Mouse (Mus musculus) ES-E14 (cell line): ENCODE measurements at regions not wholly inside any gene's neighbourhood (a gene's known extent, or its start where the extent isn't known, plus 50 kb on each side); places are given as distances from the start of the nearest gene placed in this dataset.

Experiments
- DNase-seq: peaks from one replicate; pipeline ENCODE4 v3.0.0-alpha.2; 2013; ENCODE audit warnings: low read depth, low spot score
- H3K27ac ChIP-seq: 2 replicates; pipeline ENCODE4 v1.5.1; 2012; ENCODE audit warnings: low read depth, mild to moderate bottlenecking, low read length, moderate library complexity, mixed read lengths; ENCODE audit not compliant: poor library complexity, insufficient read depth, severe bottlenecking
- H3K36me3 ChIP-seq: 2 replicates; pipeline ENCODE4 v1.6.1; 2012; ENCODE audit warnings: mild to moderate bottlenecking, low read length, moderate library complexity, mixed read lengths; ENCODE audit not compliant: control insufficient read depth, poor library complexity, insufficient read depth, severe bottlenecking
- H3K4me1 ChIP-seq, 2 experiments: fragments of 150-350 bp in 1 of 2; sonication (generic) in 1 of 2; 2 replicates each; pipeline ENCODE4 v1.6.1; 2012; ENCODE audit warnings: low read length in 2 of 2, mild to moderate bottlenecking in 1 of 2, mixed read lengths in 1 of 2; ENCODE audit not compliant: control insufficient read depth in 2 of 2, insufficient read depth in 2 of 2, poor library complexity in 1 of 2
- H3K4me3 ChIP-seq, 2 experiments: fragments of 150-350 bp in 1 of 2; sonication (generic) in 1 of 2; 2 replicates each; pipeline ENCODE4 v1.5.1; 2012; ENCODE audit warnings: low read length in 2 of 2, low read depth in 1 of 2, mild to moderate bottlenecking in 1 of 2, mixed read lengths in 1 of 2; ENCODE audit not compliant: insufficient read depth in 1 of 2, poor library complexity in 1 of 2, severe bottlenecking in 1 of 2
- H3K9ac ChIP-seq: 2 replicates; pipeline ENCODE4 v1.6.1; 2012; ENCODE audit warnings: low read depth, mild to moderate bottlenecking, low read length, mixed read lengths; ENCODE audit not compliant: poor library complexity, insufficient read depth, severe bottlenecking
- H3K9me3 ChIP-seq: fragments of 150-350 bp; sonication (generic); 2 replicates; pipeline ENCODE4 v1.6.1; 2012; ENCODE audit warnings: low read depth, mild to moderate bottlenecking, low read length; ENCODE audit not compliant: control insufficient read depth, insufficient read depth
- CHD2 ChIP-seq: IDR thresholded peaks from 2 replicates; pipeline ENCODE4 v1.6.1; 2014; ENCODE audit warnings: mild to moderate bottlenecking, low read depth, low read length, inconsistent platforms
- HCFC1 ChIP-seq: IDR thresholded peaks from 2 replicates; pipeline ENCODE4 v1.6.1; 2012; ENCODE audit warnings: low read length, inconsistent platforms, borderline replicate concordance; ENCODE audit not compliant: insufficient read depth
- MAFK ChIP-seq: IDR thresholded peaks from 2 replicates; pipeline ENCODE4 v1.6.1; 2014; ENCODE audit warnings: mild to moderate bottlenecking, low read depth, low read length, inconsistent platforms; ENCODE audit not compliant: insufficient read depth
- ZC3H11A ChIP-seq: IDR thresholded peaks from 2 replicates; pipeline ENCODE4 v1.6.1; 2012; ENCODE audit warnings: low read depth, mild to moderate bottlenecking, inconsistent platforms, low read length, borderline replicate concordance
- ZNF384 ChIP-seq: IDR thresholded peaks from 2 replicates; pipeline ENCODE4 v1.6.1; 2012; ENCODE audit warnings: low read depth, low read length, inconsistent platforms
- in situ Hi-C, 2 experiments: fragments of 600-800 bp; cut with MboI; formaldehyde crosslinking; loops; one replicate each; pipeline ENCODE4 v1.15.1; 2025; ENCODE audit warnings: low sequenced_read_pairs in 2 of 2, inconsistent platforms in 1 of 2; ENCODE audit not compliant: unreplicated experiment in 2 of 2

DNA sequence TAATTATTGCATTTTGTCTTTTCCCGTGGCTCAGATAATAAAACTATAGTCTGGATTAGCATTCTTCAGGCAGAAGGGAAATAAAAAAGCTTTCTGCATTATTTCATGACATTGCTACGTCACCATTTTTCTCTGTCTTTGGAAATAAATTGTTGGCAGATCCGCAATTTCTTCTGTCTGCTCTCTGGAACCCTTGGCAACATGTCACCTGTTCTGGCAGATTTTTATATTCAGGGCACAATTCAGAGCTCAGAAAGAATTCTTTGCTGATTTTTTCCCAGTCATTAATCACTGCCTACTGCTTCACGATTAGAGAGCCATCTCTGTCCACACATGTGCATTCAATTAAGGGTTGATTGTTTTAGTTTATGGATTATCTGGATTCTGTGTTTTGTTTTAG, 460.5 kb downstream of the Cdh8 start:
- Histone ChIP-seq H3K27ac (no peak overlapping the region), H3K36me3 (no peaks in the 10 kb centered on the region)
- no peak for DNase-seq

DNA sequence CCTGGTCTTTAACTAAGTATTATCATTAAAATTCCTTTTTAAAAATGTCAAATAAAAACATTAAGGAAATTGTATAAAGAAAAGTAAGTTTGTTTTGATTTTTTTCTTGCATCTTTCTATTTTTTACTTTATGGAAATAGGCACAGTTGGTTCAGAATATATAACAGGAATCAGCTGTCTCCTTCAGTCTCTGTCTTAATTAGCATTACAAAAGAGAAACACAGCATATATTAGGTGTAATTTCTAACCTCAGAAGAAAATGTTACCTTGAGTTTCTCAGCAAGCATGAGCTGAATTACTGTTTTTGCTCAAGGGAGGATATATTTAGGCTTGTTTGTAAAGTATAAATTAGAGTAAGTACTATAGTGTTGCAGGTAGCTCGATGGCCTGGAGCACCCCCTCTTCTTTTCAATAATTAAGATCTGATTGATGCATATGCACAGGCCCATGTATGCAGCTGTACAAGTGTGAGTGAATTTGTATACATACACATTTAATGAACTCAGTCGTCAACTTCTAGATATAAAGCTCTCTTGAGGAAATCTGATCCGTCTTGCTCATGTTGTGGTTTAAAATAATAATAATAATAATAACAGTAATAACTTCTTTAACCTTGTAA, 503.0 kb downstream of the Cdh8 start:
- no peak overlapping the region for H3K4me3 ChIP-seq
- no peak for DNase-seq
- no peaks in the 10 kb centered on the region for H3K4me1 ChIP-seq
- no peaks in the 10 kb centered on the region for H3K9me3 ChIP-seq
- no peak overlapping the region for H3K9ac ChIP-seq
- no peak for TF ChIP-seq HCFC1
- no peak for TF ChIP-seq ZNF384
- no peak for TF ChIP-seq CHD2
- H3K27ac ChIP-seq = no peak overlapping the region
- in situ Hi-C loops = no loop called here
- no peaks in the 10 kb centered on the region for H3K36me3 ChIP-seq

More for the DNA sequence above, 460.5 kb downstream of the Cdh8 start:
- no peak for TF ChIP-seq ZC3H11A
- no peak for TF ChIP-seq ZNF384
- no peak for TF ChIP-seq HCFC1
- TF ChIP-seq CHD2 = no peak
- no peak for TF ChIP-seq MAFK
- Histone ChIP-seq H3K4me3 (no peak overlapping the region), H3K9ac (no peak overlapping the region), H3K4me1 (no peaks in the 10 kb centered on the region), H3K9me3 (no peaks in the 10 kb centered on the region)
- in situ Hi-C loops = no loop called here

DNA sequence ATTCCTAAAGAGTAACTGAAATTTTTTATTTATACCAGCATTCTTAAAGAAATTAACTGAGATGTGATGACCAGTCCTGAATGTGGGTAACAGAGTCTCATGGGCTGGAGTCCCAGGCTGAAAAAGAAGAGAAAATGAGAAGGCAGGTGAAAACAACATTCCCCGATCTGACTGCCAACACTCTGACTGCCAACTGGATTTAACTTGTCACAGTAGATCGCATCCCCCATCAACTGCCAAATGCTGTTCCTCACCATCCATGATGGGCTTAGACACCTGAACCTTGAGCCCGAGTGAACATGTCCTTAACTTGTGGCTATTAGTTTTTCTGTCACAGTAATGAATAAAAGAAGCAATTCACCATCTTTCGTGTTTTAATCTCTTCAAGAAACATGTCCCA, 522.9 kb downstream of the Cdh8 start:
- no peak for TF ChIP-seq ZC3H11A
- TF ChIP-seq ZNF384 = no peak
- no peak for TF ChIP-seq CHD2
- no peak for TF ChIP-seq MAFK
- Histone ChIP-seq H3K9ac (no peak overlapping the region), H3K36me3 (no peaks in the 10 kb centered on the region), H3K27ac (no peak overlapping the region), H3K4me3 (no peak overlapping the region), H3K4me1 (no peaks in the 10 kb centered on the region), H3K9me3 (no peaks in the 10 kb centered on the region)
- DNase-seq = no peak
- in situ Hi-C loops = no loop called here

DNA sequence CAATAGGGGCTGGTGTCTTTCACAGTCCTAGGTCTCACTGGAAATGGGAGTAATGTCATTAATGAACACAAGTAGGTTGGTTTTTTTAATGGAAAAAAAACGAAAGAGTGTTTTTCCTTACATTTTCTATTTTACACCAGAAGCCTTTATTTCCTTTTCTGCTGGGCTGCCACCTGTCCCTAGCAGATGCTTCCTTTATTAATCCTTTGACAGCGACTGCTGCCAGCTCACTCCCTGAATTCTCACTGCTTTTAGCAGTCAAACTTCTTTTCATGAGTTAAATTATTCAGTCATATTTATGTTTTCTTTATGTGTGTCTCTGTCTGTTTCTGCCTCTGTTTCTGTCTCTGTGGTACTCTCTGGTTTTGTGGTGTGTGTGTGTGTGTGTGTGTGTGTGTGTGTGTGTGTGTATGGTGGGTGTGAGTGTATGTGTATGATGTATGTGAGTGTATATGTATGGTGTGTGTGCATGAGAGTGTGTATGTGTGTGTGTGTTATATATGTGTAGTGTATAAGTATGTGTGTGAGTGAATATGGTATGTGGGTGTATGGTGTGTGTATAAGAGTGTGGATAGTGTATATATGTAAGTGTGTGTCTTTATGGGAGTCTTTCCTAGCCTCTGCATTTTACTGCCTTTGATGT, 554.5 kb downstream of the Cdh8 start:
- no peak for DNase-seq
- no peaks in the 10 kb centered on the region for H3K36me3 ChIP-seq
- no peak overlapping the region for H3K4me3 ChIP-seq
- in situ Hi-C loops = no loop called here
- no peaks in the 10 kb centered on the region for H3K9me3 ChIP-seq
- TF ChIP-seq ZC3H11A (no peak), ZNF384 (no peak), CHD2 (no peak), MAFK (no peak), HCFC1 (no peak)
- no peaks in the 10 kb centered on the region for H3K4me1 ChIP-seq
- H3K27ac ChIP-seq = no peak overlapping the region
- H3K9ac ChIP-seq = no peak overlapping the region

DNA sequence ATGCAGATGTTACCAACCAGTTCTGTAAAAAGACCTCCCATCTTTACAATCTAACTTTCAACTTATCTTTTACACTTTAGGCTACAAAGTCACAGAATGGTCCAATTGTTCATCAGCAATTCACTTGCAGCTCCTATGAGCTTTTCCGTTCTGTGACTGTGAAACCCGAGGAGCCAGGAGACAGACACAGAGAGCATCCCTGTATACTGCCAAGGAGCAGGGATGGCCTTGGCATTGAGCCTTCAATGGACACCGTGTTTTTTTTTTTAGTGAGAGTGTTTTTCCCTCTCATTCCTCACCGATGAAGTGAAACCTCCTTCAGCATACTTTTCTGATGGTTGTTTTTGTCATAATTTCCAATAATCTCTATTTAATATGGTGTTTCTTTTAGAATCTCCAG, 555.1 kb downstream of the Cdh8 start:
- H3K9me3 ChIP-seq = no peaks in the 10 kb centered on the region
- TF ChIP-seq CHD2 = no peak
- TF ChIP-seq HCFC1 = no peak
- no peak for TF ChIP-seq ZC3H11A
- no peak for TF ChIP-seq ZNF384
- no peak for TF ChIP-seq MAFK
- no peak overlapping the region for H3K4me3 ChIP-seq
- in situ Hi-C loops = no loop called here
- H3K4me1 ChIP-seq = no peaks in the 10 kb centered on the region
- DNase-seq = no peak
- H3K9ac ChIP-seq = no peak overlapping the region
- no peaks in the 10 kb centered on the region for H3K36me3 ChIP-seq
- H3K27ac ChIP-seq = no peak overlapping the region
